Mouse (Mus musculus) neural tube, embryonic 11.5 days (tissue): ENCODE results near the gene Tmod1. TPM values are rescaled to one million over a fixed set of nuclear protein-coding genes. Genes with fewer than 3 reads are reported as not detected.
A peak's percentile ranks its signal among the peaks of the same experiment; 100 is the strongest.

Experiments used
- ATAC-seq: fragments of 200-750 bp; cut with Nextera tagmentation; 2 replicates; pipeline ENCODE4 v1.8.0; 2017; ENCODE audit warnings: moderate number of reproducible peaks, mild to moderate bottlenecking, moderate TSS enrichment, moderate library complexity; ENCODE audit not compliant: insufficient read depth, low FRiP score, low TSS enrichment
- DNase-seq: peaks from one replicate; pipeline ENCODE4 v3.0.0-alpha.2; 2015; ENCODE audit warnings: low spot score
- H3K27ac ChIP-seq: fragments of 300-500 bp; sonication (generic); 2 replicates; pipeline ENCODE4 v1.5.1; 2014; ENCODE audit warnings: low read depth, mild to moderate bottlenecking, low read length
- H3K27me3 ChIP-seq: fragments of 300-500 bp; sonication (generic); 2 replicates; pipeline ENCODE4 v1.6.1; 2014; ENCODE audit warnings: mild to moderate bottlenecking, low read length, mixed read lengths; ENCODE audit not compliant: control insufficient read depth, insufficient read depth
- H3K36me3 ChIP-seq: fragments of 300-500 bp; sonication (generic); 2 replicates; pipeline ENCODE4 v1.6.1; 2014; ENCODE audit warnings: mild to moderate bottlenecking, low read length, moderate library complexity, mixed read lengths; ENCODE audit not compliant: control insufficient read depth, insufficient read depth
- H3K4me1 ChIP-seq: fragments of 300-500 bp; sonication (generic); 2 replicates; pipeline ENCODE4 v1.6.1; 2014; ENCODE audit warnings: low read length, mixed read lengths; ENCODE audit not compliant: control insufficient read depth, insufficient read depth
- H3K4me2 ChIP-seq: fragments of 300-500 bp; sonication (generic); 2 replicates; pipeline ENCODE4 v1.6.1; 2014; ENCODE audit warnings: low read depth, mild to moderate bottlenecking, moderate library complexity
- H3K4me3 ChIP-seq: fragments of 300-500 bp; sonication (generic); 2 replicates; pipeline ENCODE4 v1.5.1; 2014; ENCODE audit warnings: low read depth, low read length
- H3K9ac ChIP-seq: fragments of 300-500 bp; sonication (generic); 2 replicates; pipeline ENCODE4 v1.6.1; 2014; ENCODE audit warnings: mild to moderate bottlenecking, low read length
- H3K9me3 ChIP-seq: fragments of 300-500 bp; sonication (generic); 2 replicates; pipeline ENCODE4 v1.6.1; 2016; ENCODE audit warnings: low read length; ENCODE audit not compliant: control insufficient read depth
- WGBS: fragments of 180-500 bp; shearing (Covaris S2); extraction: QIAGEN DNeasy Blood & Tissue Kit; methylation state at CpG from one replicate; pipeline ENCODE4 v1.1.7; 2014; 5-methylcytosine and 5-hydroxymethylcytosine counted together
- polyA plus RNA-seq: library from polyadenylated mRNA; unstranded; fragments of >200 nt; fragmentation: Nextera tagmentation; extraction: Ambion mirVana; gene quantifications from 2 replicates; pipeline ENCODE4 v1.2.1, GENCODE M21; 2014

Tmod1 gene
- polyA plus RNA-seq, 1 experiment from 2014 or later = 5.2 TPM

GRCm38 (mm10) chr4:46123358-46123757 lies 84.6 kb downstream of the Tmod1 start:
- Histone ChIP-seq H3K9me3 (no peaks in the 10 kb centered on the region), H3K4me2 (no peak overlapping the region), H3K36me3 (peaks cover 27% of the 10 kb centered on the region), H3K4me3 (no peak overlapping the region), H3K27ac (no peak overlapping the region), H3K9ac (no peak overlapping the region), H3K27me3 (no peaks in the 10 kb centered on the region), H3K4me1 (no peaks in the 10 kb centered on the region)
- ATAC-seq = no peak
- 95% methylated on average over 6 of the region's 6 CpGs for WGBS
- DNase-seq = no peak

- no peaks in the 10 kb centered on the region for H3K4me1 ChIP-seq
- DNase-seq = peak; percentile 80
- no peak overlapping the region for H3K4me3 ChIP-seq
- ATAC-seq = no peak; the same call in 1 of the 2 replicates
- H3K27ac ChIP-seq = no peak overlapping the region
- peaks cover 29% of the 10 kb centered on the region for H3K36me3 ChIP-seq
- no peak overlapping the region for H3K9ac ChIP-seq
- no peaks in the 10 kb centered on the region for H3K27me3 ChIP-seq
- no peaks in the 10 kb centered on the region for H3K9me3 ChIP-seq
- H3K4me2 ChIP-seq = no peak overlapping the region
- WGBS = 46% methylated on average over 2 of the region's 2 CpGs
Measured at GRCm38 (mm10) chr4:46126541-46126940, 87.8 kb downstream of the Tmod1 start.

GRCm38 (mm10) chr4:46129311-46130004 lies 90.7 kb downstream of the Tmod1 start:
- no peaks in the 10 kb centered on the region for H3K4me1 ChIP-seq
- DNase-seq = no peak
- 89% methylated on average over 8 of the region's 8 CpGs for WGBS
- peaks cover 28% of the 10 kb centered on the region for H3K36me3 ChIP-seq
- no peak overlapping the region for H3K9ac ChIP-seq
- no peak overlapping the region for H3K27ac ChIP-seq
- H3K4me2 ChIP-seq = no peak overlapping the region
- H3K9me3 ChIP-seq = no peaks in the 10 kb centered on the region
- ATAC-seq = no peak
- no peak overlapping the region for H3K4me3 ChIP-seq
- no peaks in the 10 kb centered on the region for H3K27me3 ChIP-seq

GRCm38 (mm10) chr4:46130221-46130620 lies 91.5 kb downstream of the Tmod1 start:
- Histone ChIP-seq H3K9ac (no peak overlapping the region), H3K36me3 (peaks cover 24% of the 10 kb centered on the region), H3K4me3 (no peak overlapping the region), H3K9me3 (no peaks in the 10 kb centered on the region), H3K4me2 (no peak overlapping the region), H3K27me3 (no peaks in the 10 kb centered on the region), H3K27ac (no peak overlapping the region), H3K4me1 (no peaks in the 10 kb centered on the region)
- ATAC-seq (no peak), DNase-seq (peak; percentile 53)
- WGBS = 78% methylated on average over 3 of the region's 3 CpGs

GRCm38 (mm10) chr4:46131791-46132190 lies 93.1 kb downstream of the Tmod1 start:
- WGBS = 94% methylated on average over 6 of the region's 6 CpGs
- no peak for ATAC-seq

GRCm38 (mm10) chr4:46137629-46138286 lies 99.0 kb downstream of the Tmod1 start:
- no peaks in the 10 kb centered on the region for H3K9me3 ChIP-seq
- H3K9ac ChIP-seq = peak overlapping the region; percentile 83
- 8% methylated on average over 17 of the region's 17 CpGs for WGBS
- peak; percentile 78 for ATAC-seq
- peak overlapping the region; percentile 62 for H3K4me3 ChIP-seq
- DNase-seq = peak; percentile 25
- H3K27ac ChIP-seq = peak overlapping the region; percentile 94
- peaks cover 6% of the 10 kb centered on the region; the same call in 1 of the 2 replicates for H3K36me3 ChIP-seq
- peaks cover 9% of the 10 kb centered on the region for H3K4me1 ChIP-seq
- H3K27me3 ChIP-seq = no peaks in the 10 kb centered on the region
- H3K4me2 ChIP-seq = peak overlapping the region; percentile 59

More at GRCm38 (mm10) chr4:46131791-46132190, 93.1 kb downstream of the Tmod1 start:
- Histone ChIP-seq H3K27ac (no peak overlapping the region), H3K36me3 (peaks cover 19% of the 10 kb centered on the region), H3K27me3 (no peaks in the 10 kb centered on the region), H3K9ac (no peak overlapping the region), H3K4me3 (no peak overlapping the region), H3K9me3 (no peaks in the 10 kb centered on the region), H3K4me1 (no peaks in the 10 kb centered on the region), H3K4me2 (no peak overlapping the region)
- no peak for DNase-seq

GRCm38 (mm10) chr4:46138287-46139222 lies 99.8 kb downstream of the Tmod1 start, which contains the start of the genes Ncbp1 and Tstd2:
Gene Ncbp1 (plus strand): TSS chr4:46138613.
Gene Tstd2 (minus strand): TSS chr4:46138694.
- Histone ChIP-seq H3K4me1 (peaks cover 9% of the 10 kb centered on the region), H3K9me3 (no peaks in the 10 kb centered on the region), H3K36me3 (peaks cover 3% of the 10 kb centered on the region; the same call in 1 of the 2 replicates), H3K9ac (peak within 1 kb of the TSS; percentile 83), H3K4me2 (peak within 1 kb of the TSS; percentile 59), H3K27ac (peak within 1 kb of the TSS; percentile 94), H3K27me3 (no peaks in the 10 kb centered on the region), H3K4me3 (peak within 1 kb of the TSS; percentile 62)
- WGBS = under 1% methylated on average over 88 of the region's 90 CpGs
- DNase-seq (peak; percentile 98), ATAC-seq (peak; percentile 89)

GRCm38 (mm10) chr4:46144323-46144722 lies 105.6 kb downstream of the Tmod1 start:
- 76% methylated on average over 3 of the region's 3 CpGs for WGBS

More at GRCm38 (mm10) chr4:46144323-46144722, 105.6 kb downstream of the Tmod1 start:
- no peak overlapping the region for H3K4me2 ChIP-seq
- H3K27ac ChIP-seq = no peak overlapping the region
- ATAC-seq (no peak), DNase-seq (no peak)
- no peak overlapping the region for H3K9ac ChIP-seq
- no peaks in the 10 kb centered on the region for H3K27me3 ChIP-seq
- H3K4me1 ChIP-seq = peaks cover 8% of the 10 kb centered on the region
- no peaks in the 10 kb centered on the region for H3K36me3 ChIP-seq
- no peaks in the 10 kb centered on the region for H3K9me3 ChIP-seq
- H3K4me3 ChIP-seq = no peak overlapping the region
